Mouse (Mus musculus) cerebellum, adult 2 months (tissue): Measurements from ENCODE around the gene Ttll10.

Experiments
- CTCF ChIP-seq: fragments of 200-500 bp; IDR thresholded peaks from 2 replicates; pipeline ENCODE4 v1.5.1; 2011; ENCODE audit warnings: low read depth, mild to moderate bottlenecking, control low read depth, low read length, moderate library complexity, borderline replicate concordance; ENCODE audit not compliant: insufficient read depth
- POLR2A ChIP-seq: fragments of 200-500 bp; IDR thresholded peaks from 2 replicates; pipeline ENCODE4 v1.6.1; 2011; ENCODE audit warnings: low read length, control low read depth, borderline replicate concordance; ENCODE audit not compliant: insufficient read depth

- TF ChIP-seq POLR2A (no peak), CTCF (no peak)
These were observed 44.1 kb upstream of the Ttll10 start for GRCm38 (mm10) chr4:156103342-156103741.
